Mouse (Mus musculus) hindbrain, embryonic 13.5 days (tissue): ENCODE measurements around the gene Igf2bp1. TPM values are rescaled to one million over a fixed set of nuclear protein-coding genes. Genes with fewer than 3 reads are reported as not detected.

Experiments
- ATAC-seq: fragments of 200-750 bp; cut with Nextera tagmentation; 2 replicates; pipeline ENCODE4 v1.8.0; 2017; ENCODE audit warnings: moderate TSS enrichment; ENCODE audit not compliant: low FRiP score
- H3K27ac ChIP-seq: fragments of 300-500 bp; sonication (generic); 2 replicates; pipeline ENCODE4 v1.5.1; 2015; ENCODE audit warnings: inconsistent platforms, mild to moderate bottlenecking, moderate library complexity
- H3K27me3 ChIP-seq: fragments of 300-500 bp; sonication (generic); 2 replicates; pipeline ENCODE4 v1.6.1; 2015; ENCODE audit warnings: mild to moderate bottlenecking, inconsistent platforms
- H3K36me3 ChIP-seq: fragments of 300-500 bp; sonication (generic); 2 replicates; pipeline ENCODE4 v1.6.1; 2015; ENCODE audit warnings: mild to moderate bottlenecking, inconsistent platforms
- H3K4me1 ChIP-seq: fragments of 300-500 bp; sonication (generic); replicated peaks from 2 replicates; pipeline ENCODE4 v1.6.1; 2015; ENCODE audit warnings: inconsistent platforms
- H3K4me2 ChIP-seq: fragments of 300-500 bp; sonication (generic); 2 replicates; pipeline ENCODE4 v1.6.1; 2015; ENCODE audit warnings: inconsistent platforms, mild to moderate bottlenecking, moderate library complexity
- H3K4me3 ChIP-seq: fragments of 300-500 bp; sonication (generic); 2 replicates; pipeline ENCODE4 v1.5.1; 2015; ENCODE audit warnings: mild to moderate bottlenecking, inconsistent platforms
- H3K9ac ChIP-seq: fragments of 300-500 bp; sonication (generic); 2 replicates; pipeline ENCODE4 v1.6.1; 2015; ENCODE audit warnings: mild to moderate bottlenecking, inconsistent platforms
- H3K9me3 ChIP-seq: fragments of 300-500 bp; sonication (generic); 2 replicates; pipeline ENCODE4 v1.6.1; 2016; ENCODE audit warnings: inconsistent platforms
- WGBS: fragments of 180-500 bp; shearing (Covaris S2); methylation state at CpG from one replicate; pipeline ENCODE4 v1.1.7; 2015; 5-methylcytosine and 5-hydroxymethylcytosine counted together
- polyA plus RNA-seq: library from polyadenylated mRNA; unstranded; fragments of >200 nt; fragmentation: Nextera tagmentation; extraction: Ambion mirVana; gene quantifications from 2 replicates; pipeline ENCODE4 v1.2.1, GENCODE M21; 2015

Igf2bp1 gene
- polyA plus RNA-seq, 1 experiment from 2014 or later: 23.1 TPM

GRCm38 (mm10) chr11:96004793-96005402 is 842 bp downstream of the Igf2bp1 start:
- Histone ChIP-seq H3K4me2 (peak overlapping the region; percentile 77), H3K4me1 (peaks cover 27% of the 10 kb centered on the region), H3K27ac (peak overlapping the region; percentile 95), H3K4me3 (peak overlapping the region; percentile 78), H3K9me3 (no peaks in the 10 kb centered on the region), H3K36me3 (no peaks in the 10 kb centered on the region), H3K9ac (peak overlapping the region; percentile 88), H3K27me3 (no peaks in the 10 kb centered on the region)
- peak; percentile 39; the same call in 1 of the 2 replicates for ATAC-seq
- WGBS: under 1% methylated on average over 50 of the region's 57 CpGs

DNA sequence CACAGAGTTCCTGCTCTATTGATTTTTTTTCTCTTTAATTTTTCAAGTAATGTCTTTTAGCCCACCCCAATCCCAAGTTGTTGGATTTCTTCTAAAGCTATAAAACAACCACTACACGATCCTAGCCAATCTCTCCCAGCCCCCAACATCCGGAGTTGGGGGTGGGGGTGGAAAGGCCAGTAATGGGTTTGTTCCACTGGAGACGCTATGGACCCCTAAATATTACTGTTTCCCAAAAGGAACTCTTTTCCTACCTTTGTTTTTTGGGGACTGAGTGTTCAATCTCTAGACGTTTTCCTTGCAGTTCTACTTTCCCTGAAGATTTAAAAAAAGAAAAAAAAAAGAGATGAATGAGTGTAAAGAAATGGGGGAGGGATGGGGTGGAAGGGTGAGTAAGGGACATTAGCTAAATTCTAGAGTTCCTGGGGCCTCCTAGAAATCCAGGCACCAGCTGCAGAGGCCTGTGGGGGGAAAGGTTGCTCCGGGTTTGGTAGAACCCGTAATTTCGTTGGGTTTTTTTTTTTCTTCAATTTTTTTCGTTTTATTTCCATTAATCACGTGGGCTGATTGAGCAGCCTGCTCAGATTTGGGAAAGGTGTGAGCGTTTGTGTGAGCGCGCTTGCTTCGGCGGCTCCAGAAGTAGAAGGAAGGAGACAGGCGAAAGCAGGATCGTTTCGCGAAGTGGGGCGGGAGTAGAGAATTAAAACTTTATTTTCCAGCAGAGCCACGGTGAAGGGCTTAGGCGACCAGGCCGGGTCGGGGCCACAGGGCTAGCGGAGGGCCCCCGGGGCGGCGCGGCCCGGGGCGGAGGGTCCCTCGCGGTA is 1.6 kb downstream of the Igf2bp1 start:
- peak overlapping the region; percentile 95 for H3K27ac ChIP-seq
- H3K4me3 ChIP-seq: peak overlapping the region; percentile 78
- no peak for ATAC-seq
- H3K9ac ChIP-seq: peak overlapping the region; percentile 88
- peak overlapping the region; percentile 77 for H3K4me2 ChIP-seq
- no peaks in the 10 kb centered on the region for H3K27me3 ChIP-seq
- under 1% methylated on average over 32 of the region's 32 CpGs for WGBS
- H3K9me3 ChIP-seq: no peaks in the 10 kb centered on the region
- peaks cover 27% of the 10 kb centered on the region for H3K4me1 ChIP-seq
- no peaks in the 10 kb centered on the region for H3K36me3 ChIP-seq

- Histone ChIP-seq H3K4me3 (peak overlapping the region; percentile 78), H3K4me2 (peak overlapping the region; percentile 77), H3K9ac (peak overlapping the region; percentile 69), H3K27ac (peak overlapping the region; percentile 69), H3K36me3 (no peaks in the 10 kb centered on the region), H3K4me1 (peaks cover 27% of the 10 kb centered on the region), H3K27me3 (no peaks in the 10 kb centered on the region), H3K9me3 (no peaks in the 10 kb centered on the region)
- no peak for ATAC-seq
- WGBS: under 1% methylated on average over 12 of the region's 12 CpGs
Observed at GRCm38 (mm10) chr11:96003100-96003900, 2.4 kb downstream of the Igf2bp1 start.

DNA sequence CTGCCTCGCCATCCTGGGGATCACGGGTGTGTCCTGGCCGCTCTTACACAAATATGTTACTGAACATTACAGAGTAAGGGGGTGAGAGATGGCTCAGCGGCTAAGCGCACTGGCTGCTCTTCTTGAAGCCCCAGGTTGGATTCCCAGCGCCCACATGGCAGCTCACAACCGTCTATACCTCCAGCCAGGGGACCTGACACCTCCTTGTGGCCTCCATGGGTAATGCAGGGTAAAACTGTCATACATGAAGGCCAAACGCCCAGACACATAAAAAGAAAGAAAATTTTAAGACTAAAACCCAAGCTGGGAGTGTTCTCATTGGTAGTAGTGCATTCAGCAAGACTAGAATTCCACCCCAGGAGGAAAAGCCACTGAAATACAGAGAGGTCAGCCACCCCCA is 11.6 kb downstream of the Igf2bp1 start:
- no peaks in the 10 kb centered on the region for H3K9me3 ChIP-seq
- no peak overlapping the region for H3K4me3 ChIP-seq
- no peak overlapping the region for H3K4me2 ChIP-seq
- ATAC-seq: no peak
- H3K36me3 ChIP-seq: peaks cover 5% of the 10 kb centered on the region; the same call in 1 of the 2 replicates
- 96% methylated on average over 8 of the region's 8 CpGs for WGBS
- no peak overlapping the region for H3K9ac ChIP-seq
- H3K27me3 ChIP-seq: no peaks in the 10 kb centered on the region
- H3K27ac ChIP-seq: no peak overlapping the region
- H3K4me1 ChIP-seq: peaks cover 41% of the 10 kb centered on the region

GRCm38 (mm10) chr11:95990886-95991708 is 14.6 kb downstream of the Igf2bp1 start:
- Histone ChIP-seq H3K9me3 (no peaks in the 10 kb centered on the region), H3K4me2 (peak overlapping the region; percentile 86), H3K9ac (peak overlapping the region; percentile 93), H3K4me1 (peaks cover 56% of the 10 kb centered on the region), H3K27me3 (no peaks in the 10 kb centered on the region), H3K27ac (peak overlapping the region; percentile 93), H3K36me3 (peaks cover 5% of the 10 kb centered on the region; the same call in 1 of the 2 replicates), H3K4me3 (peak overlapping the region; percentile 55)
- 2% methylated on average over 39 of the region's 49 CpGs for WGBS
- ATAC-seq: peak; percentile 75

- 48% methylated on average over 4 of the region's 4 CpGs for WGBS
- Histone ChIP-seq H3K9ac (peak overlapping the region; percentile 93), H3K27me3 (no peaks in the 10 kb centered on the region), H3K4me3 (peak overlapping the region; percentile 55), H3K9me3 (no peaks in the 10 kb centered on the region), H3K4me1 (peaks cover 56% of the 10 kb centered on the region), H3K36me3 (peaks cover 5% of the 10 kb centered on the region), H3K4me2 (peak overlapping the region; percentile 86), H3K27ac (peak overlapping the region; percentile 93)
- no peak for ATAC-seq
Observed at GRCm38 (mm10) chr11:95990431-95990830, 15.3 kb downstream of the Igf2bp1 start.

DNA sequence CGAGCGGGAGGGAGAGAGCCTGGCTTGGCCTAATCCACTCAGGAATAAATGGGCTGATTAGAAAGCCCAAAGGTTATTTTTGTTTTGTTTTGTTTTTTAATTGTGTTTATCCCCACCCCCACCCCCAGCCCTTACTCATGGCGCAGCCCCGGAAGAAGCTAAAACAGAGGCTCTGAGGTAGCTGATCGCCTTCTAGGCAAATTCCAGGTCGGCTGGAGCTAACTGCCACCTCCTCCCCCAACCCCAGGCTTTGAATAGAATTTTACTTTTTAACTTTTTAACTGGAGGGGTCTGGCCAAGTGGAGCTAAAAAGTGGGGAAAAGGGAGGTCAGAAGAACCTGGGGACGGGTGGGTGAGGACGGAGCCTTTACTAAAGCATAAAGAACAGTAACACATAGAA is 15.9 kb downstream of the Igf2bp1 start:
- H3K27ac ChIP-seq: peak overlapping the region; percentile 93; the same call in 1 of the 2 replicates
- H3K9ac ChIP-seq: peak overlapping the region; percentile 93; the same call in 1 of the 2 replicates
- peaks cover 5% of the 10 kb centered on the region for H3K36me3 ChIP-seq
- H3K9me3 ChIP-seq: no peaks in the 10 kb centered on the region
- H3K4me3 ChIP-seq: no peak overlapping the region
- peak overlapping the region; percentile 86; the same call in 1 of the 2 replicates for H3K4me2 ChIP-seq
- WGBS: 56% methylated on average over 8 of the region's 8 CpGs
- no peaks in the 10 kb centered on the region for H3K27me3 ChIP-seq
- ATAC-seq: no peak
- peaks cover 56% of the 10 kb centered on the region for H3K4me1 ChIP-seq

- Histone ChIP-seq H3K4me1 (peaks cover 59% of the 10 kb centered on the region), H3K4me3 (no peak overlapping the region), H3K36me3 (no peaks in the 10 kb centered on the region; the same call in 1 of the 2 replicates), H3K9ac (no peak overlapping the region), H3K27ac (peak overlapping the region; percentile 50), H3K4me2 (no peak overlapping the region), H3K9me3 (no peaks in the 10 kb centered on the region), H3K27me3 (no peaks in the 10 kb centered on the region)
- ATAC-seq: no peak
- 49% methylated on average over 9 of the region's 9 CpGs for WGBS
Observed at GRCm38 (mm10) chr11:95988533-95988932, 17.2 kb downstream of the Igf2bp1 start.

DNA sequence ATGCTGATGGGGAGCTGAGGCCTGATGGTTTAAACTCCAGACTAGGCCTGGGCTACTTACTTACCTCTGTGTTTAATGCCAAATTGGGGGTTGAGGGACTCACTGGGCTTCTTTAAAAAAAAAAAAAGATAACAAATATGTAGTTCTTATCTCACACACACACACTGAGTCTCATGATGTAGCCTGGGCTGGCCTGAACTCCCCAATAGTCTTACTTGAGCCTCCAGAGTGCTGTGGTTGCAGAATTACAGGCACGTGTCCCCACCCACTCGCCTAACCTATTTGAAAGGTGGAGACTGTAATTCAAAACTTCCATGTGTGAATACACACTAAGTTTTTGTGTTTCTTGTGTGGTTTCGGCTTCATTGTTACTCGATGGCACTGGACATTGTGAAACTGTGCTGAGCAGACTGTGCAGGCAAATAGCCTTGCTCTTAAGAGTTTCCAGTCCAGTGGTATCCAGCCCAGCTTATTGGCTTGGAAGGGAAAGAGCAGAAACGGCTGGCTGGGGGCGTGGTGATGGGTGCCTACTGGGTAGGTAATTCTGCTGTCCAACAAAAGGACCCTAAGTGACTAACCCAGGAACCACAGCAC is 17.8 kb downstream of the Igf2bp1 start:
- H3K27ac ChIP-seq: peak overlapping the region; percentile 50

GRCm38 (mm10) chr11:95982475-95982874 is 23.3 kb downstream of the Igf2bp1 start:
- no peaks in the 10 kb centered on the region for H3K27me3 ChIP-seq
- H3K4me2 ChIP-seq: no peak overlapping the region
- H3K36me3 ChIP-seq: peaks cover 11% of the 10 kb centered on the region
- H3K4me1 ChIP-seq: peaks cover 16% of the 10 kb centered on the region
- WGBS: 25% methylated on average over 1 of the region's 1 CpGs
- no peaks in the 10 kb centered on the region for H3K9me3 ChIP-seq
- no peak overlapping the region for H3K9ac ChIP-seq
- no peak for ATAC-seq
- peak overlapping the region; percentile 32; the same call in 1 of the 2 replicates for H3K27ac ChIP-seq
- H3K4me3 ChIP-seq: no peak overlapping the region

More for the DNA sequence above, 17.8 kb downstream of the Igf2bp1 start:
- 80% methylated on average over 6 of the region's 6 CpGs for WGBS
- Histone ChIP-seq H3K4me3 (no peak overlapping the region), H3K9ac (no peak overlapping the region), H3K9me3 (no peaks in the 10 kb centered on the region), H3K27me3 (no peaks in the 10 kb centered on the region), H3K4me2 (no peak overlapping the region), H3K4me1 (peaks cover 61% of the 10 kb centered on the region), H3K36me3 (no peaks in the 10 kb centered on the region; the same call in 1 of the 2 replicates)
- no peak for ATAC-seq

GRCm38 (mm10) chr11:95981804-95982203 is 23.9 kb downstream of the Igf2bp1 start:
- 87% methylated on average over 12 of the region's 12 CpGs for WGBS
- H3K4me3 ChIP-seq: no peak overlapping the region
- H3K4me2 ChIP-seq: no peak overlapping the region
- ATAC-seq: no peak
- H3K27me3 ChIP-seq: no peaks in the 10 kb centered on the region
- H3K27ac ChIP-seq: no peak overlapping the region
- peaks cover 16% of the 10 kb centered on the region for H3K4me1 ChIP-seq
- H3K9me3 ChIP-seq: no peaks in the 10 kb centered on the region
- H3K36me3 ChIP-seq: peaks cover 17% of the 10 kb centered on the region
- no peak overlapping the region for H3K9ac ChIP-seq
